Mouse (Mus musculus): ENCODE data around the gene Lpar3.

GRCm38 (mm10) chr3:146249895-146250294 lies 29.1 kb downstream of the Lpar3 start:
- TF ChIP-seq GATA1 (IDR thresholded peaks at IDR 0.05; ENCODE audit: low read length) = no peak
- TF ChIP-seq TAL1 (IDR thresholded peaks at IDR 0.05; ENCODE audit: low read length) = no peak
